Mouse (Mus musculus): Measurements from ENCODE around the gene Etnk1. TPM values are rescaled to one million over a fixed set of nuclear protein-coding genes. Genes with fewer than 3 reads are reported as not detected.

Gene Etnk1
- total RNA-seq, 2 experiments from 2014 or later, result 23.8 to 26.9 TPM

GRCm38 (mm10) chr6:143198421-143198820 lies 31.4 kb downstream of the Etnk1 start:
- DNase-seq, result no peak
- intact Hi-C loops (cut with DNase I), result no loop called here

GRCm38 (mm10) chr6:143203097-143203496 lies 36.1 kb downstream of the Etnk1 start:
- no peak for DNase-seq
- intact Hi-C loops (cut with DNase I), result no loop called here

GRCm38 (mm10) chr6:143208880-143209279 lies 41.9 kb downstream of the Etnk1 start:
- DNase-seq, result no peak
- intact Hi-C loops (cut with DNase I), result no loop called here

GRCm38 (mm10) chr6:143212766-143213165 lies 45.7 kb downstream of the Etnk1 start:
- DNase-seq, result no peak
- intact Hi-C loops (cut with DNase I), result no loop called here

- intact Hi-C loops (cut with DNase I), result no loop called here
- no peak for DNase-seq
These were observed 46.4 kb downstream of the Etnk1 start for GRCm38 (mm10) chr6:143213461-143213860.

GRCm38 (mm10) chr6:143216221-143216620 lies 49.2 kb downstream of the Etnk1 start:
- intact Hi-C loops (cut with DNase I), result loop anchor here (5.0 kb wide), 1 partner anchor 1746 kb away; no protein-coding TSS in a partner anchor
- no peak for DNase-seq

- intact Hi-C loops (cut with DNase I), result loop anchor here (5.0 kb wide), 1 partner anchor 1743 kb away; no protein-coding TSS in a partner anchor
- DNase-seq, result peak; percentile 23 to 49
These were observed 52.3 kb downstream of the Etnk1 start for GRCm38 (mm10) chr6:143219347-143219746.

GRCm38 (mm10) chr6:143221245-143221644 lies 54.2 kb downstream of the Etnk1 start:
- intact Hi-C loops (cut with DNase I), result loop anchor here (5.0 kb wide), 1 partner anchor 246 kb away; no protein-coding TSS in a partner anchor
- DNase-seq, result no peak

- intact Hi-C loops (cut with DNase I), result loop anchor here (5.0 kb wide), 1 partner anchor 243 kb away; no protein-coding TSS in a partner anchor
These were observed 57.0 kb downstream of the Etnk1 start for GRCm38 (mm10) chr6:143224057-143224456.

GRCm38 (mm10) chr6:143224885-143225284 lies 57.9 kb downstream of the Etnk1 start:
- no peak for DNase-seq
- intact Hi-C loops (cut with DNase I), result loop anchor here (5.0 kb wide), 1 partner anchor 242 kb away; no protein-coding TSS in a partner anchor

More at GRCm38 (mm10) chr6:143224057-143224456, 57.0 kb downstream of the Etnk1 start:
- no peak for DNase-seq

GRCm38 (mm10) chr6:143228696-143229095 lies 61.7 kb downstream of the Etnk1 start:
- intact Hi-C loops (cut with DNase I), result no loop called here
- DNase-seq, result no peak

- DNase-seq, result no peak
- intact Hi-C loops (cut with DNase I), result no loop called here
These were observed 62.9 kb downstream of the Etnk1 start for GRCm38 (mm10) chr6:143229906-143230305.

GRCm38 (mm10) chr6:143230888-143231287 lies 63.9 kb downstream of the Etnk1 start:
- no peak for DNase-seq
- intact Hi-C loops (cut with DNase I), result no loop called here

GRCm38 (mm10) chr6:143232718-143233117 lies 65.7 kb downstream of the Etnk1 start:
- no peak for DNase-seq
- intact Hi-C loops (cut with DNase I), result no loop called here

- no peak for DNase-seq
- intact Hi-C loops (cut with DNase I), result no loop called here
These were observed 67.8 kb downstream of the Etnk1 start for GRCm38 (mm10) chr6:143234868-143235267.

GRCm38 (mm10) chr6:143239362-143240074 lies 72.5 kb downstream of the Etnk1 start:
- no peak for DNase-seq

GRCm38 (mm10) chr6:143243191-143243590 lies 76.2 kb downstream of the Etnk1 start:
- DNase-seq, result no peak
- intact Hi-C loops (cut with DNase I), result no loop called here

More at GRCm38 (mm10) chr6:143239362-143240074, 72.5 kb downstream of the Etnk1 start:
- intact Hi-C loops (cut with DNase I), result no loop called here

GRCm38 (mm10) chr6:143257921-143258320 lies 90.9 kb downstream of the Etnk1 start:
- DNase-seq, result no peak
- intact Hi-C loops (cut with DNase I), result no loop called here

GRCm38 (mm10) chr6:143259169-143259629 lies 92.2 kb downstream of the Etnk1 start:
- intact Hi-C loops (cut with DNase I), result no loop called here
- DNase-seq, result no peak

GRCm38 (mm10) chr6:143259870-143260559 lies 93.0 kb downstream of the Etnk1 start:
- DNase-seq, result no peak
- intact Hi-C loops (cut with DNase I), result no loop called here

GRCm38 (mm10) chr6:143260560-143261288 lies 93.7 kb downstream of the Etnk1 start:
- intact Hi-C loops (cut with DNase I), result no loop called here
- no peak for DNase-seq
